Mouse (Mus musculus) heart, adult 18-20 months (tissue): ENCODE results near the gene Erbb3. TPM values are rescaled to one million over a fixed set of nuclear protein-coding genes. Genes with fewer than 3 reads are reported as not detected.
A peak's percentile ranks its signal among the peaks of the same experiment; 100 is the strongest.

Experiments
- DNase-seq, 2 experiments: peaks; one replicate each; pipeline ENCODE4 v3.0.0; 2021 to 2022; ENCODE audit warnings: mixed read lengths in 1 of 2
- microRNA-seq, 2 experiments: library from miRNA; unstranded; fragments of <30 nt; microRNA quantifications; one replicate each; pipeline ENCODE4 v1.2.0; 2022
- total RNA-seq, 2 experiments: library from RNA; stranded (reverse); gene quantifications; 2 replicates each; pipeline ENCODE4 v1.2.3; 2021

The Erbb3 gene
- total RNA-seq, 2 experiments from 2014 or later = 6.4 to 8.6 TPM

GRCm38 (mm10) chr10:128526366-128527356 is 62.8 kb downstream of the Erbb3 start:
- no peak for DNase-seq

GRCm38 (mm10) chr10:128525671-128526308 is 63.7 kb downstream of the Erbb3 start, which contains the start of gene Esyt1:
Esyt1 (minus strand) TSS chr10:128525871.
- DNase-seq = peak; percentile 93 to 99

- DNase-seq = peak; percentile 60 to 65
Measured at GRCm38 (mm10) chr10:128524732-128525662, 64.5 kb downstream of the Erbb3 start.

- peak in 1 of 2 experiments; percentile 39 for DNase-seq
Measured at GRCm38 (mm10) chr10:128524111-128524731, 65.2 kb downstream of the Erbb3 start.

- no peak for DNase-seq
Measured at GRCm38 (mm10) chr10:128522351-128522750, 67.1 kb downstream of the Erbb3 start.

- no peak for DNase-seq
Measured at GRCm38 (mm10) chr10:128520591-128520990, 68.9 kb downstream of the Erbb3 start.

GRCm38 (mm10) chr10:128518833-128519232 is 70.6 kb downstream of the Erbb3 start:
- DNase-seq = peak; percentile 53 to 74

Small RNA genes within 50 kb of the gene (microRNA-seq; reads per million reads assigned to microRNA genes)
- gene Gm47275 = 0 reads per million in 2 experiments
- gene Mir6917 = 0 reads per million in 2 experiments

Other genes with a start within 250 kb of the Erbb3 start
- 100 to 1,000 TPM; 365 to 392 TPM for gene Coq10a, start 220.7 kb downstream of the Erbb3 start, total RNA-seq
- gene Ankrd52, start 212.5 kb downstream of the Erbb3 start, total RNA-seq = 10 to 100 TPM; 38.1 to 40.3 TPM
- gene Slc39a5, start 188.4 kb downstream of the Erbb3 start, total RNA-seq = not detected
- 10 to 100 TPM; 41.0 to 42.8 TPM for gene Nabp2, start 178.2 kb downstream of the Erbb3 start, total RNA-seq
- 10 to 100 TPM; 16.6 to 17.2 TPM for gene Rnf41, start 178.0 kb downstream of the Erbb3 start, total RNA-seq
- gene Smarcc2, start 130.4 kb downstream of the Erbb3 start, total RNA-seq = 10 to 100 TPM; 75.4 to 75.8 TPM
- 100 to 1,000 TPM; 253 to 273 TPM for gene Myl6, start 95.5 kb downstream of the Erbb3 start, total RNA-seq
- gene Myl6b, start 91.0 kb downstream of the Erbb3 start, total RNA-seq = 1 to 10 TPM; 3.2 to 3.3 TPM
- gene Esyt1, start 63.8 kb downstream of the Erbb3 start, total RNA-seq = 10 to 100 TPM; 15.9 to 19.9 TPM
- 1 to 10 TPM; 7.7 to 8.2 TPM for gene Zc3h10, start 41.9 kb downstream of the Erbb3 start, total RNA-seq
- gene Rpl41, start 40.3 kb downstream of the Erbb3 start, total RNA-seq = 1,000 to 10,000 TPM; 1,490 to 1,551 TPM
- gene Pa2g4, start 23.7 kb downstream of the Erbb3 start, total RNA-seq = 10 to 100 TPM; 43.1 to 46.0 TPM
- 100 to 1,000 TPM; 257 to 282 TPM for gene Rps26, start 37.1 kb upstream of the Erbb3 start, total RNA-seq
- 1 to 10 TPM; 1.7 to 1.8 TPM for gene Ikzf4, start 56.3 kb upstream of the Erbb3 start, total RNA-seq
- gene Suox, start 84.4 kb upstream of the Erbb3 start, total RNA-seq = 10 to 100 TPM; 22.3 to 28.2 TPM
- gene Rab5b, start 106.6 kb upstream of the Erbb3 start, total RNA-seq = 10 to 100 TPM; 76.5 to 84.4 TPM
- gene Pmel, start 114.5 kb upstream of the Erbb3 start, total RNA-seq = 1 to 10 TPM in 1 of 2 experiments, under 1 TPM in 1; 0.65 to 1.1 TPM
- 1 to 10 TPM; 8.2 to 9.1 TPM for gene Cdk2, start 115.4 kb upstream of the Erbb3 start, total RNA-seq
- 10 to 100 TPM; 11.5 to 16.1 TPM for gene Dgka, start 155.2 kb upstream of the Erbb3 start, total RNA-seq
- 10 to 100 TPM in 1 of 2 experiments, 1 to 10 TPM in 1; 10.0 to 10.1 TPM for gene Pym1, start 158.2 kb upstream of the Erbb3 start, total RNA-seq
- 1 to 10 TPM; 1.9 to 3.7 TPM for gene Mmp19, start 201.3 kb upstream of the Erbb3 start, total RNA-seq
- 10 to 100 TPM; 34.0 to 35.3 TPM for gene Dnajc14, start 214.4 kb upstream of the Erbb3 start, total RNA-seq
- gene Tmem198b, start 214.7 kb upstream of the Erbb3 start, total RNA-seq = 1 to 10 TPM; 4.6 to 5.6 TPM
- 10 to 100 TPM; 35.6 to 39.7 TPM for gene Sarnp, start 227.7 kb upstream of the Erbb3 start, total RNA-seq
- gene Ormdl2, start 232.0 kb upstream of the Erbb3 start, total RNA-seq = 1 to 10 TPM; 8.1 to 9.7 TPM